Mouse (Mus musculus) midbrain, embryonic 13.5 days (tissue): ENCODE results near the gene Asic4. TPM values are rescaled to one million over a fixed set of nuclear protein-coding genes. Genes with fewer than 3 reads are reported as not detected.

ENCODE experiments used
- ATAC-seq: fragments of 200-750 bp; cut with Nextera tagmentation; 2 replicates; pipeline ENCODE4 v1.8.0; 2017; ENCODE audit warnings: mild to moderate bottlenecking, moderate TSS enrichment, moderate library complexity
- H3K27ac ChIP-seq: fragments of 300-500 bp; sonication (generic); 2 replicates; pipeline ENCODE4 v1.5.1; 2015; ENCODE audit warnings: inconsistent platforms, mild to moderate bottlenecking, moderate library complexity
- H3K27me3 ChIP-seq: fragments of 300-500 bp; sonication (generic); 2 replicates; pipeline ENCODE4 v1.6.1; 2015; ENCODE audit warnings: mild to moderate bottlenecking, inconsistent platforms
- H3K36me3 ChIP-seq: fragments of 300-500 bp; sonication (generic); 2 replicates; pipeline ENCODE4 v1.6.1; 2015; ENCODE audit warnings: mild to moderate bottlenecking, inconsistent platforms
- H3K4me1 ChIP-seq: fragments of 300-500 bp; sonication (generic); replicated peaks from 2 replicates; pipeline ENCODE4 v1.6.1; 2015; ENCODE audit warnings: inconsistent platforms
- H3K4me2 ChIP-seq: fragments of 300-500 bp; sonication (generic); replicated peaks from 2 replicates; pipeline ENCODE4 v1.6.1; 2015; ENCODE audit warnings: moderate library complexity, mild to moderate bottlenecking, inconsistent platforms
- H3K4me3 ChIP-seq: fragments of 300-500 bp; sonication (generic); replicated peaks from 2 replicates; pipeline ENCODE4 v1.5.1; 2015; ENCODE audit warnings: mild to moderate bottlenecking, inconsistent platforms
- H3K9ac ChIP-seq: fragments of 300-500 bp; sonication (generic); replicated peaks from 2 replicates; pipeline ENCODE4 v1.6.1; 2015; ENCODE audit warnings: mild to moderate bottlenecking, inconsistent platforms
- H3K9me3 ChIP-seq: fragments of 300-500 bp; sonication (generic); 2 replicates; pipeline ENCODE4 v1.6.1; 2016; ENCODE audit warnings: mild to moderate bottlenecking, inconsistent platforms
- WGBS: fragments of 180-500 bp; shearing (Covaris S2); methylation state at CpG from one replicate; pipeline ENCODE4 v1.1.7; 2015; 5-methylcytosine and 5-hydroxymethylcytosine counted together
- polyA plus RNA-seq: library from polyadenylated mRNA; unstranded; fragments of >200 nt; fragmentation: Nextera tagmentation; extraction: Ambion mirVana; gene quantifications from 2 replicates; pipeline ENCODE4 v1.2.1, GENCODE M21; 2015

Asic4 gene
- polyA plus RNA-seq, 1 experiment from 2014 or later, result 81.6 TPM

- Histone ChIP-seq H3K36me3 (peaks cover 17% of the 10 kb centered on the region), H3K9ac (no peak overlapping the region; the same call in 1 of the 2 replicates), H3K4me1 (peaks cover 10% of the 10 kb centered on the region), H3K9me3 (no peaks in the 10 kb centered on the region), H3K4me2 (no peak overlapping the region), H3K27me3 (peaks cover 40% of the 10 kb centered on the region), H3K27ac (no peak overlapping the region), H3K4me3 (no peak overlapping the region)
- 30% methylated on average over 24 of the region's 24 CpGs for WGBS
- no peak for ATAC-seq
These were observed 42.4 kb downstream of the Asic4 start for GRCm38 (mm10) chr1:75492579-75493170.

- H3K4me1 ChIP-seq, result 0 out of 2 replicates have a peak, but pooled peaks cover 4% of the 10 kb centered on the region
- H3K36me3 ChIP-seq, result peaks cover 40% of the 10 kb centered on the region
- no peaks in the 10 kb centered on the region for H3K9me3 ChIP-seq
- H3K9ac ChIP-seq, result no peak overlapping the region
- no peak for ATAC-seq
- H3K27ac ChIP-seq, result no peak overlapping the region
- 44% methylated on average over 12 of the region's 12 CpGs for WGBS
- H3K4me3 ChIP-seq, result no peak overlapping the region
- no peak overlapping the region for H3K4me2 ChIP-seq
- peaks cover 23% of the 10 kb centered on the region for H3K27me3 ChIP-seq
These were observed 44.8 kb downstream of the Asic4 start for GRCm38 (mm10) chr1:75494878-75495548.

- WGBS, result 87% methylated on average over 4 of the region's 4 CpGs
- no peak overlapping the region for H3K27ac ChIP-seq
- peaks cover 52% of the 10 kb centered on the region for H3K36me3 ChIP-seq
These were observed 48.7 kb downstream of the Asic4 start for GRCm38 (mm10) chr1:75498897-75499296.

GRCm38 (mm10) chr1:75499441-75499840, 49.2 kb downstream of the Asic4 start:
- Histone ChIP-seq H3K27me3 (peaks cover 12% of the 10 kb centered on the region), H3K4me2 (no peak overlapping the region), H3K4me1 (peaks cover 11% of the 10 kb centered on the region), H3K4me3 (no peak overlapping the region), H3K9me3 (no peaks in the 10 kb centered on the region), H3K9ac (no peak overlapping the region), H3K36me3 (peaks cover 52% of the 10 kb centered on the region), H3K27ac (no peak overlapping the region)
- ATAC-seq, result no peak
- WGBS, result 85% methylated on average over 7 of the region's 7 CpGs

More at GRCm38 (mm10) chr1:75498897-75499296, 48.7 kb downstream of the Asic4 start:
- Histone ChIP-seq H3K9ac (no peak overlapping the region), H3K4me2 (no peak overlapping the region), H3K4me1 (0 out of 2 replicates have a peak, but pooled peaks cover 8% of the 10 kb centered on the region), H3K9me3 (no peaks in the 10 kb centered on the region), H3K4me3 (no peak overlapping the region), H3K27me3 (peaks cover 7% of the 10 kb centered on the region)
- no peak for ATAC-seq

- Histone ChIP-seq H3K9ac (no peak overlapping the region), H3K9me3 (no peaks in the 10 kb centered on the region), H3K4me2 (no peak overlapping the region), H3K27ac (no peak overlapping the region), H3K27me3 (peaks cover 15% of the 10 kb centered on the region), H3K4me3 (no peak overlapping the region), H3K36me3 (peaks cover 46% of the 10 kb centered on the region), H3K4me1 (peaks cover 22% of the 10 kb centered on the region)
- ATAC-seq, result no peak
- WGBS, result 97% methylated on average over 9 of the region's 9 CpGs
These were observed 51.7 kb downstream of the Asic4 start for GRCm38 (mm10) chr1:75501905-75502304.

- Histone ChIP-seq H3K4me3 (no peak overlapping the region), H3K27ac (no peak overlapping the region), H3K27me3 (peaks cover 15% of the 10 kb centered on the region), H3K9me3 (no peaks in the 10 kb centered on the region), H3K4me2 (no peak overlapping the region), H3K4me1 (peaks cover 26% of the 10 kb centered on the region), H3K9ac (no peak overlapping the region), H3K36me3 (peaks cover 42% of the 10 kb centered on the region)
- ATAC-seq, result no peak
- WGBS, result 86% methylated on average over 25 of the region's 25 CpGs
These were observed 52.9 kb downstream of the Asic4 start for GRCm38 (mm10) chr1:75502945-75503650.

- ATAC-seq, result no peak
- Histone ChIP-seq H3K27me3 (peaks cover 15% of the 10 kb centered on the region), H3K9me3 (no peaks in the 10 kb centered on the region), H3K36me3 (peaks cover 37% of the 10 kb centered on the region), H3K27ac (no peak overlapping the region), H3K9ac (no peak overlapping the region), H3K4me1 (peaks cover 26% of the 10 kb centered on the region), H3K4me3 (no peak overlapping the region), H3K4me2 (no peak overlapping the region)
- 75% methylated on average over 23 of the region's 23 CpGs for WGBS
These were observed 53.4 kb downstream of the Asic4 start for GRCm38 (mm10) chr1:75503651-75503980.

- peak overlapping the region; percentile 89 for H3K9ac ChIP-seq
- 72% methylated on average over 9 of the region's 9 CpGs for WGBS
- peaks cover 28% of the 10 kb centered on the region for H3K36me3 ChIP-seq
- H3K9me3 ChIP-seq, result no peaks in the 10 kb centered on the region
- ATAC-seq, result no peak
- H3K27me3 ChIP-seq, result peaks cover 18% of the 10 kb centered on the region
- peak overlapping the region; percentile 81 for H3K4me3 ChIP-seq
- peak overlapping the region; percentile 90; the same call in 1 of the 2 replicates for H3K27ac ChIP-seq
- peaks cover 26% of the 10 kb centered on the region for H3K4me1 ChIP-seq
- peak overlapping the region; percentile 94 for H3K4me2 ChIP-seq
These were observed 54.2 kb downstream of the Asic4 start for GRCm38 (mm10) chr1:75504256-75505045.

- WGBS, result under 1% methylated on average over 84 of the region's 84 CpGs
- peaks cover 22% of the 10 kb centered on the region for H3K27me3 ChIP-seq
- H3K9me3 ChIP-seq, result no peaks in the 10 kb centered on the region
- peak overlapping the region; percentile 81 for H3K4me3 ChIP-seq
- H3K9ac ChIP-seq, result peak overlapping the region; percentile 89
- H3K27ac ChIP-seq, result peak overlapping the region; percentile 90
- H3K4me1 ChIP-seq, result peaks cover 26% of the 10 kb centered on the region
- peak; percentile 82 for ATAC-seq
- H3K4me2 ChIP-seq, result peak overlapping the region; percentile 94
- peaks cover 20% of the 10 kb centered on the region for H3K36me3 ChIP-seq
These were observed 55.1 kb downstream of the Asic4 start for GRCm38 (mm10) chr1:75505159-75505955.

- Histone ChIP-seq H3K4me1 (peaks cover 26% of the 10 kb centered on the region), H3K9me3 (no peaks in the 10 kb centered on the region), H3K4me2 (peak within 1 kb of the TSS; percentile 94), H3K4me3 (peak within 1 kb of the TSS; percentile 81), H3K9ac (peak within 1 kb of the TSS; percentile 89), H3K27me3 (peaks cover 22% of the 10 kb centered on the region), H3K36me3 (peaks cover 12% of the 10 kb centered on the region), H3K27ac (peak within 1 kb of the TSS; percentile 90)
- under 1% methylated on average over 63 of the region's 65 CpGs for WGBS
- ATAC-seq, result peak; percentile 73
These were observed 56.0 kb downstream of the Asic4 start, which contains the start of gene Obsl1 for GRCm38 (mm10) chr1:75505956-75506831. Obsl1 (minus strand) TSS chr1:75506452.
